Mouse (Mus musculus) T-cell, adult 2 months (primary cell): ENCODE data around the gene Kansl2.
A peak's percentile ranks its signal among the peaks of the same experiment; 100 is the strongest.

ENCODE experiments used
- DNase-seq: peaks from one replicate; pipeline ENCODE4 v3.0.0; 2022; ENCODE audit warnings: low spot score

Kansl2 gene

GRCm38 (mm10) chr15:98533881-98534627 lies at the start of gene Kansl2:
Kansl2 (minus strand) TSS chr15:98534264.
- DNase-seq: peak; percentile 98

DNA sequence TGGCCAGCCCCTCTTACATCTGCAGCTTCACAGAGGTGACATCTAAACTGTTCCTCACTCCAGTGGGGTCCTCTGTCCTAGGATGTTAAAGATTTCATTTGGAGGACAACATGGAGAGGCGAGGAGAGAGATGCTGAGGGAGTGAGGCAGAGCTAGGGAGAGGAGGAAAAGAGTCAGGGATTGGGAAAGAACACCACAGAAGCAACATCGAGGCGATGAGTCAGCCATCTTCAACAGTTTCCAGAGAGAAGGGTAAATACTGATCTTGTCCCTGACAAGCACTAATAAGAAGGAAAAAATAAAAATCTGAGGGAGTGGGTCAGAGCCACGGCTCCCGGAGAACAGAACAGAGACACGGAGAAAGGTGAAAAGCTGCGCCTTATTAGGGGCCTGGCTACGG lies 48.9 kb upstream of the Kansl2 start:
- DNase-seq: no peak

GRCm38 (mm10) chr15:98582410-98582809 lies 48.3 kb upstream of the Kansl2 start:
- DNase-seq: no peak

DNA sequence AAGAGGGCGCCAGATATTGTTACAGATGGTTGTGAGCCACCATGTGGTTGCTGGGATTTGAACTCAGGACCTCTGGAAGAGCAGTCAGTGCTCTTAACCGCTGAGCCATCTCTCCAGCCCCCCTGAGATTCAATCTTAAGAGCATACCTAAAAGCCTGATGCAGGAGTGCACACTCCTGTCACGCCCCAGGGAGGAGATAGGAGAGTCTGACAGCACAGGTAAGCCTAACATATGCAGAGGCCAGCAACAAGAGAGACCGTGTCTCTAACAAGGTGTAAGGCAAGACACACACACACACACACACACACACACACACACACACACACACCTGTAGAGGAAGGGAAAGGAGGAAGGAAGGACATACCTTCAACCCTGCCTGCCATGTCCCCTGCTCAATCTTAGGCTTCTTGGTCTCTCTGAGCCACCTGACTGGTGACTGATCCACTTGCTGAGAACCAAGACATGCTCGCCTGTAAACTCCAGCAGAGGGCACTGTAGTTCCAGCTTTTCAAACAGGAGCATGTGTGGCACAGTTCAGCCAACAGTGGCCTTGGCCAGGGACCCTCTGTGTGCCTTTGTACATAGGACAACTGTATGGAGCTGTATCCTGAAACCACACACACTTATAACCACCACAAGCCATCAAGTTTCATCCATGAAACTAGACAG lies 45.9 kb upstream of the Kansl2 start:
- DNase-seq: peak; percentile 73

- DNase-seq: no peak
These were observed 45.2 kb upstream of the Kansl2 start for GRCm38 (mm10) chr15:98579310-98579709.

DNA sequence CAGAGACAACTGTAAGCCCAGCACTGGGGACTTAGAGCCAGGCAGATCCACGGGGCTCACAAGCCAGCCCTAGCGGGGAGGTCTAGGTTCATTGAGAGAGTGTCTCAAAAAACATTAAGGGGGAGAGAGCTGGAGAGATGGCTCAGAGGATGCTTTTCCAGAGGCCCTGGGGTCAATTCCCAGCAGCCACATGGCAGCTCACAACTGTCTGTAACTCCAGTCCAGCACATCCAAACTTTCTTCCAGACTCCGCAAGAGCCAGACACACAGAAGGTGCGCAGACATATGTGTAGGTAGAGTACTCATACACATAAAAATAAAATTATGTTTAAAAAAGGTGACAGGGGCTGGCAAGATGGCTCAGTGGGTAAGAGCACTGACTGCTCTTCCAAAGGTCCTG lies 39.2 kb upstream of the Kansl2 start:
- no peak for DNase-seq

GRCm38 (mm10) chr15:98570873-98571538 lies 36.9 kb upstream of the Kansl2 start, which contains the start of the genes Ccnt1 and 4930415O20Rik:
Ccnt1 (minus strand) TSS chr15:98570923.
4930415O20Rik (plus strand) TSS chr15:98571004.
- DNase-seq: peak; percentile 28

- no peak for DNase-seq
These were observed 35.8 kb upstream of the Kansl2 start for GRCm38 (mm10) chr15:98569795-98570365.

- DNase-seq: no peak
These were observed 35.2 kb upstream of the Kansl2 start for GRCm38 (mm10) chr15:98569216-98569615.

GRCm38 (mm10) chr15:98568256-98569033 lies 34.4 kb upstream of the Kansl2 start:
- DNase-seq: no peak

GRCm38 (mm10) chr15:98567278-98568134 lies 33.4 kb upstream of the Kansl2 start:
- DNase-seq: peak; percentile 100

DNA sequence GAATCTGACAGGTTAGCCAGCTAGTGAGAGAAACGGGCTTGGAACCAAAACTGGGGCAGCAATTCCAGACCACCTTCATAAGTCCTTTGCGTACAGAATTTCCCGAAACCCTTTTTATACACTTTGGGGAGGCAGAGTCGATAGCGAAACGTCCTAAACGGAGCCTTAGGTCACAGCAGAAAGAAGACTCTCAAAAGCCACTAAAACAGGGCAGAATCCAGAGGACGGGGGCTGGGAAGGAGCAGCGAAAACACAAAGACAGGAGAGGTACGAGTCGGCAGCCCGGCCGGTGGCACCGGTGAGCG lies 32.9 kb upstream of the Kansl2 start:
- no peak for DNase-seq

GRCm38 (mm10) chr15:98557186-98557585 lies 23.1 kb upstream of the Kansl2 start:
- DNase-seq: no peak

DNA sequence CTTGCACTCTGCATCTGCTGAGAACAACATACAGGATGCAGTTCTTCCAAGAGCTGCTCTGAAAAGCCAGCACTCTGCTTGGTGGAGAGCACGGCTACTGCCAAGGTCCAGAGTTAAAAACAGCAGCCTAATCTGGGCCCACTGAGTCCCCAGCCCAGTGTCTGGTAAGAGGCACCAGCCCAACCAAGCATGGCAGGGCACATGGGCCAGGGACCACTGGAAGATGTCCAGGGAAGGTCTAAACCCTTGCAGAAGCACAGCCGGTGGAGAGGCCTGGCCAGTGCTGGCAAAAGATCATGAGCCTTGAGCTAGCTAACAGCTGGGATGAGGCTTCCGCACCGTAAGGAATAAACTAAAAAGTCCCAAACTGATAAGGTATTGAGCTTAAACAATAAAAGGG lies 21.8 kb upstream of the Kansl2 start:
- no peak for DNase-seq

- no peak for DNase-seq
These were observed 18.7 kb upstream of the Kansl2 start for GRCm38 (mm10) chr15:98552758-98553157.

GRCm38 (mm10) chr15:98546843-98547242 lies 12.8 kb upstream of the Kansl2 start:
- no peak for DNase-seq

DNA sequence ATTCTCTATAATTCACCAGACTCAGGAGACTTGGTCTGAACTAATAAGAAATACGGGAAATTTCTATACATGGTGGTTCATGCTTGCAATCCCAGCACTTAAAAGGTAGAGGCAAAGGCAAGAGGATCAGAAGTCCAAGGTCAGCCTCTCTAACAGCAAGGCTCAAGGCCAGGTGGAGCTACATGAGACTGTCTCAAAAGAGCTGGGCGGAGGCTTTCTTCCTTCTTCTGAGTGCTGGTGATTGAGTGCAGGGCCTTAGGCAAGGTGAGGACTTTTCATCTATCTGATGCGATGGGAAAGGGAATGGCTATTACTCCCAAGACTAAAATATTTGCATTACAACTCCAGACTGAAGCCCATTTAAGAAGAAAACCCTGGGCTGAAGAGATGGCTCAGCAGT lies 11.1 kb upstream of the Kansl2 start:
- DNase-seq: no peak

- no peak for DNase-seq
These were observed 9.3 kb upstream of the Kansl2 start for GRCm38 (mm10) chr15:98543341-98543740.

DNA sequence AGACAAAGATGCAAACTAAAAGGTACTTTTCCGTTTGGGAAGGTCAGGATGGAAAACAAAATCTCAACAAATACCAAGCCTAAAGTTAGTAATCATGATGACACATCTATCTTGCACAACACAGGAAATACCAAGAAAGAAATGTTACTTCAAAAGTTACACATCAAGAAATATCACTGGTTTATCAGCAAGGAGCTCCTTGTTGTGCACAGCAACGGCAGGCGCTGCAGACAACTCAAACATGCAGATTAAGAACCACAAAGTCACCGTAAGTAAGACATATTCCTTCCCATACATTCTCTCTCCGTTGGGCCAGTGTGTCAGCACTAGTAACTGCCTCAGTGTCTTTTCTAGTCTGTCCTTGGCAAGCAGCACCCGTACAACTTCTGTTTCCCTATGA lies 7.0 kb upstream of the Kansl2 start:
- no peak for DNase-seq

GRCm38 (mm10) chr15:98537923-98538322 lies 3.9 kb upstream of the Kansl2 start:
- DNase-seq: no peak
